Mouse (Mus musculus) cerebellum, adult (tissue): Measurements from ENCODE around the gene Kcnd3.
A peak's percentile ranks its signal among the peaks of the same experiment; 100 is the strongest.

Experiments
- ATAC-seq: cut with Nextera tagmentation; 2 replicates; pipeline ENCODE4 v1.9.2; 2017; ENCODE audit warnings: mild to moderate bottlenecking, moderate library complexity, mixed read lengths; ENCODE audit not compliant: insufficient number of reproducible peaks, low FRiP score, low TSS enrichment

Kcnd3 gene

GRCm38 (mm10) chr3:105515640-105516039 lies 63.5 kb downstream of the Kcnd3 start:
- ATAC-seq = no peak

- no peak for ATAC-seq
These were observed 68.3 kb downstream of the Kcnd3 start for GRCm38 (mm10) chr3:105520446-105520845.

- peak; percentile 95 for ATAC-seq
These were observed 69.1 kb downstream of the Kcnd3 start for GRCm38 (mm10) chr3:105521178-105521631.

- 0 out of 2 replicates have a peak, but pooled peaks have one; percentile 2 for ATAC-seq
These were observed 69.5 kb downstream of the Kcnd3 start for GRCm38 (mm10) chr3:105521639-105522038.

GRCm38 (mm10) chr3:105528860-105529259 lies 76.7 kb downstream of the Kcnd3 start:
- ATAC-seq = no peak

GRCm38 (mm10) chr3:105529700-105530099 lies 77.6 kb downstream of the Kcnd3 start:
- no peak for ATAC-seq

- no peak for ATAC-seq
These were observed 78.4 kb downstream of the Kcnd3 start for GRCm38 (mm10) chr3:105530363-105531130.

DNA sequence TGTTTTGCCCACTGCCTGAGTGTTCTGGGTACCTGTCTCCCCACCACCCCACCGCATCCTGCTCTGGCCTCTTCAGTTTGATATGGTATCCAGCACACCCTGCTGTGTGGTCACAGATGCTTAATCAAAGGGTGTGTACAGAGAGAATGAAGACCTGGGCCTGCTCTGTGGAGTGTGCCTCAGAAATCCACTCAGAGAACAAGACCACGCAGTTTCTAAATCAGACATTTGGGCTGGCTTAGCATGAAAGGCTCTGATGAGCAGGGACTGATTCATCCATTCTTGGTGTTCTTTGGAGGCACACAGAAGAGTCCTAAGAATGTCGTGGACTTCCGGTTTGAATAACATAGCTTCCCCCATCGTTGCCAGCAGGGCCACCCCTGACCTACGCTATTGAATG lies 86.3 kb downstream of the Kcnd3 start:
- no peak for ATAC-seq

GRCm38 (mm10) chr3:105538819-105539607 lies 86.9 kb downstream of the Kcnd3 start:
- ATAC-seq = peak; percentile 60

DNA sequence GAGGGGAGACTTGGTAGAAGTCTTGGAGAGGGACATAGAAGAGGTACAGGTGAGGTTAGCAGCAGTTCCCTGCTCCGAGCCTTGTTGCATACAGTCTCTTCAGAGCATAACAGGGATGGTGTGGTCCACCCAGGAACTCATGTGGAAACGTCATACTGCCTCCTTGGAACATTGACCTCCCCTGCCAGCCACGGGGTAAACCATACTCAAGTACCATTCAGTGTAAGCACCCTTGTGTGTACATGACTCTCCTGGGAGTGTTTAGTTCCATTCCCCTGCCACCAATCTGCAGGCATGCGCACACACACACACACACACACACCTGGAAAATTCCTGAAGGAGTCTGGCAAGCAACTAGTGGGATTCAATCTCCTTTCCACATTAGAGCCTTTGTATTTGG lies 90.6 kb downstream of the Kcnd3 start:
- ATAC-seq = no peak

- no peak for ATAC-seq
These were observed 92.0 kb downstream of the Kcnd3 start for GRCm38 (mm10) chr3:105544106-105544505.

DNA sequence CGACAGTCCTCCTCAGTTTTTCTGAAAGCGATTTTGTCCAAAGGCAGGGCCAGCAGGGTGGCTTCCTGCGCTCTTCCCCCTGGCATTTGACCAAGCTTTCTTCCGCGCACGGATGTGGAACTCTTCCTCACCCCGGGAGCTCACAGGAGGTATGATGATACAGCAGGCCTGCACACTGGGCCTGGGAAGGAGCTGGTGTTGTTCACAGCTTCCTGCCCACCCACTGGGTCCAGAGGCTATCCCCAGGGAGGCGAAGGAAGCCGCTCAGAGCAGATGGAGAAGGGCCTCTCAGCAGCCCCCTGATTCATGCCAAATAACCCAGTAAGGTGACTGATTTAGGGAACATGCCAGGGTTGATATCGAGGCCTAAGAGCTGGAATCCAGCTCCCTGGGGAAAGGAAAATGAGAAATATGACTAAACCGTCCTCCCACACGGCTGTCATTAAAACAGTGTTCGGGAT lies 94.5 kb downstream of the Kcnd3 start:
- ATAC-seq = peak; percentile 47; the same call in 1 of the 2 replicates

DNA sequence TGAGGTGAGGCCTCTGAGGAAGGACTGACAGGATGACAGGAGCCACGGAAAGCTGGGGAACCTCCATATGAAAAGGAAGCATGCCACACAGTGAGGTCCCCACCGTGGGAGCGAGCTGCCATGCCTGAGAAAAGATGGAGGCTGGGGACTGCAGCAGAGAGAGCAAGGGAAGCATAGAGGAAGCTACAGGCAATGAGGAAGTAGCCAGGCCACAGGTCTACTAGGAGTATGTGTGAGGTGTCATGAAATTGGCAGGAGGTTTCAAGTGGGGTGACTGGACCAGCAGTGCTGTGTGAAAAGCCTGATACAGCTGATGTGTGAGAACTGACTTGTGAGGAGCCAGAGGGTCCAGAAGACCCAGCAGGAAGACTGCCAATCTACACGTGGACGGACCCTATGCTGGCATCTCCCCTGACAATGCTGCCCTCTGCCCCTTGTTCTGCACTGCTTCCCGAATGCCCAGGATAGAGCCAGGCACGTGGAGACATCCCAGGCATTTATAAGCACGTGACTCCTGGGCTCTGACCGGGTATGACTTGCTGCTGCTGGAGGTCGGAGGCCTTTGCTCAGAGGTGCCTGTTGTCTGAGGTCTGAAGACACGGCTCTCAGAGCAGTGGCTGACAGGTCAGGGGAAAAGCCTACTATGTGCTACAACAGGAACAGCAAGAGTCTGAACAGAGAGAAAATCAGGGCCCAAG lies 96.1 kb downstream of the Kcnd3 start:
- no peak for ATAC-seq

DNA sequence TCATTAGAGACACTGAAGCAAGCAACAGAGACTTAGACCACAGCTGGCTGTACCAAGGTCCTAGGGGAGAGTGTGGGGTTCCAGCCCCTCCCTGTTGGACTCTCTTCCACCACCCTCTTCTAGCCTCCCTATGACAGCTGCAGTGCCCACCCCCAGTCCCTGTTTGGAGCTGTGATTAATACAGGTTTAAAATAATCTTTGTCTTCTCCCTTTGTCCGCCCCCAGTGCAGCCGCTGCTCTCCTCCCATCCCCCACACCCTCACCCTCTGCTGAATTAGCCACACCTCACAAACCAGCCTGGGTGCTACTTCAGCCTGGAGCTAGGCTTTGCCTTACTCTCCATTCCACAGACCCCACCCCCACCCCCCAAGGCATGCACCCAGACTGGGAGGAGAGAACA lies 107.3 kb downstream of the Kcnd3 start:
- no peak for ATAC-seq

GRCm38 (mm10) chr3:105566973-105567372 lies 114.8 kb downstream of the Kcnd3 start:
- no peak for ATAC-seq

GRCm38 (mm10) chr3:105567472-105567871 lies 115.3 kb downstream of the Kcnd3 start:
- ATAC-seq = no peak

DNA sequence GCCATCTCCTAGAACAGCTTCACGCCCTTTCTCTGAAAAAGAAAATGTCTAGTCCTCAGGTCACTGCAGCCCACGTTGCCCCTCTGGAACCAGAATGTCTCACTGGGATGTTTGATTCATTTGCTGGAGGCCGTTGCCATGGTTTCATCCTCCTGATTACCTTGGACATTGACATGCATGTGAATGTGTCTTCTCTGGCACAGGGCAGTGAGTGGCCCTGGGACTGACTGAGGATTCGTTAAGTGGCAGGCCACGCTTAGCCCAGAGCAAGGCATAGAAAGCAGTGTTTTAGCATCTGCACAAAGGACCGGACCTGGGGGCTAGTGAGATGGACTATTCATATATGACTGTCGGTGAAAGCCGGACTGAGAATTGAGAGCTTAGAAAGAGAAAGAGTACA lies 116.3 kb downstream of the Kcnd3 start:
- ATAC-seq = no peak

GRCm38 (mm10) chr3:105568851-105569250 lies 116.7 kb downstream of the Kcnd3 start:
- ATAC-seq = no peak

DNA sequence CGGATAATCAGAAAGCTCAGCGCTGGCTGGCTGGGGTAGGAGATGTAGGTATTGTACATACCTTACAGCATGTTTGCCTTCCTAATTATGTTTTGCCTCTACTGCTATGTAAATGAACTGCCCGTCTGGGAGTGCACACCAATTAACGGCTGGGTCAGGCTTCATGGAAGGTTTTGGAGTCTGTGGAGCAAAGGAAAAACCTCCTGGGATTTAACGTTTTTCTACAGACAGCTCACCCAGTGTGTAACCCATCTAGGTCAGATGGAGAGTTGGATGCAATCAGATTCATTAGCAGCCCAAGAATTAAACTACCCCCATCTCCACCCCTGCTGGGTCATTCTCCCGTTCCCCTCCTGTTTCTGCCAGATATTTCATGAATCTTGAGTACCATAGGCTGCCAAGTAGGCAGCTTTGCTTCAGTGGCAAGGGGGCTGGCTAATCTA lies 117.2 kb downstream of the Kcnd3 start:
- no peak for ATAC-seq

DNA sequence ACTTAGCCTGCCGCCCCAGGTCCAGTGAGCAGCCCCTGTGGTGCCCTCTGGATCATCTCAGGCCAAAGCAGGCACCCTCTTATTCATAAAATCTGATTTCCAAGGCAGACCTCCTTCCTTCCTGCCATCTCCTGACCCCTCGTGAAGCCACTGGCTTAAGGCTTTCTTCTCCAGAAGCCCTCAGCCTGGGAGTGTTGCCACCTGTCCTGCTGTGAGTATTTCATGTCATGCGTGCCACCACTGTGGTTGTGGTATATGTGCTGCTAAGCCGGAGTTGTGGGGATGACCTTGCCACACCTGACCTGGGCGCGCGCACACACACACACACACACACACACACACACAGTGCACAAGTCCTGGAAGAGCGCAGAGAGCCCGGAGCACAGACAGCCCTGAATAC lies 117.8 kb downstream of the Kcnd3 start:
- ATAC-seq = no peak

DNA sequence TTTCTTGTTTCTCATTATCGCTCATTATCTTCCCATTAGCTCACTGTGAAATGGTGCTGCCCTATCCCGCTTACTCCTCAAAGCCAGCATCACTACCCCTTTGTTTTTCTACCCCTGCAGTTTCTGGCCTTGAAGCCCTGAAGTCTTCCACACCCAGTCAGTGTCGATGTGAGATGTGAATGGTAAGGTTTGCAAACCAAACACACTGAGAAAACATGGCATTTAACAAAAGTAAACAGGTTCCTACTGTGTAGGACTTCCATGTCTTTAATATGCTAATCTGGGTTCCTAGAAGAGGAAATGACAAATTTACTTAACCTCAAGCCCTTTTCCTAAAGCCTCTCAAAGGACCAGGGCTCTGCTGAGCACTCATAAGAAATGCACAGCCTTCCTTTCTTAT lies 118.7 kb downstream of the Kcnd3 start:
- ATAC-seq = no peak
